Mouse (Mus musculus) bone marrow macrophage, adult 2 months (primary cell): Measurements from ENCODE around the gene Scyl1. TPM values are rescaled to one million over a fixed set of nuclear protein-coding genes. Genes with fewer than 3 reads are reported as not detected.

Source experiments
- H3K27ac ChIP-seq: 2 replicates; pipeline ENCODE4 v1.5.1; 2012; ENCODE audit warnings: low read depth, low read length; ENCODE audit not compliant: insufficient read depth
- H3K4me1 ChIP-seq: 2 replicates; pipeline ENCODE4 v1.6.1; 2012; ENCODE audit warnings: low read length; ENCODE audit not compliant: control insufficient read depth, insufficient read depth
- H3K4me3 ChIP-seq: 2 replicates; pipeline ENCODE4 v1.5.1; 2012; ENCODE audit warnings: mild to moderate bottlenecking, low read length, moderate library complexity; ENCODE audit not compliant: insufficient read depth
- CTCF ChIP-seq: IDR thresholded peaks from 2 replicates; pipeline ENCODE4 v1.5.1; 2012; ENCODE audit warnings: low read depth, mild to moderate bottlenecking, low read length, moderate library complexity
- POLR2A ChIP-seq: IDR thresholded peaks from 2 replicates; pipeline ENCODE4 v1.6.1; 2012; ENCODE audit warnings: mild to moderate bottlenecking, low read depth, low read length, borderline replicate concordance
- polyA plus RNA-seq: library from polyadenylated mRNA; stranded (reverse); fragments of >200 nt; gene quantifications from 2 replicates; pipeline ENCODE4 v1.2.4, GENCODE M21; 2012; ENCODE audit not compliant: missing spikeins, insufficient read depth, insufficient read length

Gene Scyl1
- polyA plus RNA-seq, 1 experiment, result 48.3 TPM

DNA sequence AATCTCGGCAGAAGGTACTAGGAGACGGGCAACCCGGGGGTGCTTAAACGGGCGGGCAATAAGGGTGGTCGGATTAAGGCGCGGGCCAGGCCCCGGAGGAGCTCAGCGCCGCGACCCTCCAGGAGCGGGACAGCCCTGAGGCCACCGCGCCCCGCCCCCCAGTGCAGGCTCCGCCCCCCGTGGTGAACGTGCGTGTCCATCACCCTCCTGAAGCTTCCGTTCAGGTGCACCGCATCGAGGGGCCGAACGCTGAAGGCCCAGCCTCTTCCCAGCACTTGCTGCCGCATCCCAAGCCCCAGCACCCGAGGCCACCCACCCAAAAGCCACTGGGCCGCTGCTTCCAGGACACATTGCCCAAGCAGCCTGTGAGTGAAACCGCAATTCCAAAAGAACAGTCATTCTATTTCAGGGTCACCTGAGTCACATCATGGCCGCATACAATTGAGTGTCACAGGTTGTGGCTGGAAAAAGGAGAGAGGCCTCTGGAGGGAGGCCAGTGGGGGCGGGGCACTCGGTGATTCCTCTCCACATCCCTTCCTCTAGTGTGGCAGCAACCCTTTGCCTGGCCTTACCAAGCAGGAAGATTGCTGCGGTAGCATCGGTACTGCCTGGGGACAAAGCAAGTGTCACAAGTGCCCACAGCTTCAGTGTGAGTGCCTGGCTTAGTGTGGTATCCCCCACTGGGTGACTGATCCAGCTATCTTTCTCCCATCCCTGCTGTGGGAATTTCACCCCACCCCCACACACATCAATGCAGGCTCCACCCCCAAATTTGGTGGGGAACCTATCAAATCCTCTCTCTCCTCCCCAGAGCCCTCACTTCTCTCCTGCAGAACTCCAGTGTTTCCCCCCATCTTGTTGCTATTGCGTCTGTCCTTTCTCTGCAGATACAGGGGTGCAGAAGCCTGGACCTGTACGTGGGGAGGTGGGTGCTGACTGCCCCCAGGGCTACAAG is 25.2 kb downstream of the Scyl1 start:
- peaks cover 14% of the 10 kb centered on the region for H3K4me1 ChIP-seq
- H3K27ac ChIP-seq, result no peak overlapping the region
- TF ChIP-seq POLR2A, result no peak
- H3K4me3 ChIP-seq, result no peak overlapping the region

DNA sequence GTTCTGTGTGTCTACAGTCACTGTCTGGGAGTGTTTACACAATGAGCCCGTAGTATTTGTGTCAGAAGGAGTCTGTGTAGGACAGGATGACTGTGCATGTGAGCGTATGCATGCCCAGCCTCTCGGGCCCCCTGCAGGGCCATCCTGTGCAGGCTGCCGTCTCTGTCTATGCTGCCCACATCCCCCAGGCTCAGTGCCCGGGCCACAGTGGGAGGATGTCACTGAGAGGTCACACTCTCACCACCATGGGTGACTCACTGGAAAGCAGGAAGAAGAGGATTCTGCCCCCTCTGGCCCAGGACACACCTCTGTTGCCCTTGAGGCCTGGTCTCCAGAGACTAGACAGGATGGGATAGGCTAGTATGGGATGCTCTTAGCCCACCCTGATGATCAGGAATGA is 27.6 kb downstream of the Scyl1 start:
- no peak overlapping the region for H3K27ac ChIP-seq
- H3K4me3 ChIP-seq, result no peak overlapping the region
- TF ChIP-seq POLR2A, result no peak
- TF ChIP-seq CTCF, result no peak
- peaks cover 10% of the 10 kb centered on the region for H3K4me1 ChIP-seq

DNA sequence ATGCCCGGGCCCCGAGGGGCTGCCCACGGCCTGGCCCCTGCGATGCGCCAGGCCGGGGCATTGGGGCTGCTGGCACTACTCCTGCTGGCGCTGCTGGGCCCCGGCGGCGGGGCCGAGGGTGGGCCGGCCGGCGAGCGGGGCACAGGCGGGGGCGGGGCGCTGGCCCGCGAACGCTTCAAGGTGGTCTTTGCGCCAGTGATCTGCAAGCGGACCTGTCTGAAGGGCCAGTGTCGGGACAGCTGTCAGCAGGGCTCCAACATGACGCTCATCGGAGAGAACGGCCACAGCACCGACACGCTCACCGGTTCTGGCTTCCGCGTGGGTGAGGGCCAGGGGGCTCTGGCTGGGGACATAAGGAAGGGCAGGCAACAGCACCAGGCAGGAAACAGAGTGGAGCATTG is 29.0 kb downstream of the Scyl1 start:
- peaks cover 10% of the 10 kb centered on the region for H3K4me1 ChIP-seq
- H3K4me3 ChIP-seq, result peak overlapping the region; percentile 51
- no peak for TF ChIP-seq CTCF
- TF ChIP-seq POLR2A, result no peak
- H3K27ac ChIP-seq, result no peak overlapping the region

GRCm38 (mm10) chr19:5741641-5742240 is 29.5 kb downstream of the Scyl1 start:
- H3K4me1 ChIP-seq, result peaks cover 10% of the 10 kb centered on the region
- no peak overlapping the region for H3K27ac ChIP-seq
- H3K4me3 ChIP-seq, result peak overlapping the region; percentile 51
- TF ChIP-seq POLR2A, result no peak
- no peak for TF ChIP-seq CTCF

DNA sequence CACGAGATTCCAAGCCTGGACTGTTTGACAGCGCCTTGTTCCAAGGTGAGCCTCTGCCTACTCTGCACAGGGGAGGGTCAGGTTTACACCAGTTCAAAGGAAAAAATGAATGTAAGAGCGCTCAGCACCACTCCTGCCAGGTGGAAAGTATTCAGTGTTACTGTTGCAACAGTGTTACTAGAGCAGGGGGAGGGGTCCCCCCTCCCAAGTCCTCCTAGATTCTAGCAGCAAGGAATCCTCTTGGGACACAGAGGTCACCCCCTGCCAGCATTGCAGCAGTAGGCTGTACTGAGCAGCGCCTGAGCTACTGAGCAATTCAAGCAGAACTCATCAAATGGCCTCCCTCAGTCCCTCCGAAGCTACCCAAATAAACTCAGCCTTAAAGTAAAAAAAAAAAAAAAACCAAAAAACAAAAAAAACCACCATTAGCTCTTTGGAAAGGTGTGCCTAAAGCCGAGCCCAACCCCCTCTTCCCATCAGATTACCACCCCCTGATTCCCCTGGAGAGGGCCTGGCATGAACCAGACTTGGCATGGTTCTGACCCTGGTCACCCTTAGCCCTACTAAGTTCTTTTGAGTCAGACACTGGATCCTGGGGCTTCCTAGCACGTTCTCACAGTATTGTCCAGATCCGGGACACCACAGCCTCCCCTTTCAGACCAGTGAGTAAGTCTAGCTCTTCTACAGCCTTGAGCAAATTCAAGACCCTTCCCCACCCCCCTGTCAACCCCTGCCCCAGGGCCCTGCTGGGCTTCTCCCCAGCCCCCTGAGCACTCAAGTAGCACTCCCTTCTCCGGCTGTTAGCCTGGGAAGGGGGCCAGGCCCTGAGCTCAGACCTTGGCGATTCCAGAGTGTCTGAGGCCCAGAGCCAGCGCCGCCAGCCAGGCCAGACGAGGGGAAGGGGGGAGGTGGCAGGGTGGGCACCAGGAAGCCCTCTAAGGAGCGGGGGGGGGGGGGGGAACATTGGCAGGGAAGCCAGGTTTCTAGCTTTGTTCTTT is 30.6 kb downstream of the Scyl1 start, which contains the start of gene Ltbp3:
TSS of gene Ltbp3 (plus strand) at position 585 of the 998 bp plus-strand sequence.
- Histone ChIP-seq H3K27ac (no peak within 1 kb of the TSS), H3K4me3 (peak within 1 kb of the TSS; percentile 51), H3K4me1 (peaks cover 10% of the 10 kb centered on the region)
- no peak for TF ChIP-seq POLR2A
- TF ChIP-seq CTCF, result no peak

- H3K27ac ChIP-seq, result no peak overlapping the region
- no peak overlapping the region for H3K4me3 ChIP-seq
- TF ChIP-seq POLR2A, result no peak
- no peak for TF ChIP-seq CTCF
- peaks cover 10% of the 10 kb centered on the region for H3K4me1 ChIP-seq
Measured at GRCm38 (mm10) chr19:5739446-5739845, 31.8 kb downstream of the Scyl1 start.

DNA sequence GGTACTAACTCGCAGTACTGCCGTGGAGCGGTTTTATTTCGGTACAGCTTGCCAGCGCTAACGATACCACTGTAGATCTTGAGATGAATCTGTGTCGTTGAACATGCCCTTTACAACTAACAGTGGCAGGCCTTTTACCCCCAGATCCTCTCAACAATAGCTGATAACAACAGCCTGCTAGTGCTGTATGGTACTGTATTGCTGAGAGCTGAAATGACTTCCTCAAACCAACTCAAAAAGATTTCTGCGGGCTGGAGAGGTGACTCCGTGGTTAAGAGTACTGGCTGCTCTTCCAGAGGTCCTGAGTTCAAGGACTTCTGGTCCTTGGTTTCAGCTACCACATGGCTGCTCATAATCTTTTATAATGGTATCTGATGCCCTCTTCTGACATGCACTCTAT is 36.9 kb downstream of the Scyl1 start:
- TF ChIP-seq CTCF (no peak), POLR2A (no peak)
- Histone ChIP-seq H3K4me1 (peaks cover 7% of the 10 kb centered on the region; the same call in 1 of the 2 replicates), H3K4me3 (no peak overlapping the region), H3K27ac (no peak overlapping the region)

- Histone ChIP-seq H3K27ac (no peak overlapping the region), H3K4me3 (peak overlapping the region; percentile 92), H3K4me1 (peaks cover 14% of the 10 kb centered on the region; the same call in 1 of the 2 replicates)
- TF ChIP-seq POLR2A, result no peak
- TF ChIP-seq CTCF, result no peak
Measured at GRCm38 (mm10) chr19:5731264-5731978, 39.8 kb downstream of the Scyl1 start.
